ENCODE assay signal across 25 mouse cellular contexts in the genomic region with DNA sequence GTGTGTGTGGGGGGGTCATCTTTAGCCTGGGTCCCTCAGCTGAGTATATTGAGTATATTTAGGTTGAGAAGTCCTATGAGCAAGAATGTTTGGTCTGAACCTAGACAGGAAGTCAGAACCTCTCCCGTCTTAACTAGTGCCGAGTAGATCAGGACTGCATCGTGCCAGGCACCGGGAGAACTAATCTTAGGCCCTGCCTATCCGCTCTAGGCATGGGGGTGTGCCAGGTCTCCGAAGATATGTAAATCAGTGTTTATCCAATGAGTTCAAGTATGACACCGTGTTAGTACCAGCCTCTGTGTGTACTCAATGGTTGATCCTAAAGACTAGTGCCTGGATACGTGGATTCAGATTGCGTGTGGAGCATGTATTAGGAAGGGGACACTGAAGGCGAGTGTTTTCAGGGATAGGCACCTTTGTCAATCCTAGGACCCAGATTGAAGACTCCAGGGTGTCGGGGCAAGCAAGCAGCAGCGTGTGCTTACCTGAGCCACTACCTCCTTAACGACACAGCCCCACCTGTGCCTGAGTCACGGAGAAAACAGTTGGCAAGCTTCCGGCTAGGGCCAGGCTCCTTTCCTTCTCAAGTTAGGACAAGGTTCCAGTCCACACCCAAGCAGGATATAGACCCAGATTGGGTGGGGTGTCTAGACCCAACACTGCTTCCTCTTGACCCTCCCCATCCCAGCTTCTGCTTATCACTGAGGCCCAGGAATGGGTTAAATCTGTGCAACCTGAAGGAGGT. TPM values are rescaled to one million over a fixed set of nuclear protein-coding genes. Genes with fewer than 3 reads are reported as not detected.
DNase-seq lines count a peak whose midpoint lies in the region; ATAC-seq lines count a peak whose summit lies in the region.
"Had no signal": no experiment of that assay in that cellular context is flagged by ENCODE, and none has a peak within 500 bp of the region (broad histone marks: within the 10 kb centered on the region; RNA-seq: fewer than 3 reads in every experiment).

No protein-coding gene starts in this region.

- no peak overlapping the region for H3K4me3 ChIP-seq in limb, embryonic 15.5 days
- no peak overlapping the region for H3K4me3 ChIP-seq in limb, embryonic 10.5 days
- H3K4me3 ChIP-seq in embryonic facial prominence, embryonic 14.5 days (ENCODE audit: low read depth, low read length): no peak overlapping the region
- 0 out of 2 replicates have a peak overlapping the region, but pooled peaks have one; percentile 54 for H3K4me3 ChIP-seq in embryonic facial prominence, embryonic 15.5 days (replicated peaks)
- H3K4me3 ChIP-seq in stomach, embryonic 14.5 days (ENCODE audit: low read depth, low read length): no peak overlapping the region; the same call in 1 of the 2 replicates
- H3K4me3 ChIP-seq: erythroblast, embryonic 14.5 days; hindbrain, embryonic 10.5 days; kidney, embryonic 15.5 days; midbrain, embryonic 13.5 days; myocyte; neural tube, embryonic 15.5 days had no signal

- H3K4me1 ChIP-seq in limb, embryonic 15.5 days: peaks cover 53% of the 10 kb centered on the region
- H3K4me1 ChIP-seq in limb, embryonic 10.5 days: peaks cover 39% of the 10 kb centered on the region
- peaks cover 45% of the 10 kb centered on the region for H3K4me1 ChIP-seq in embryonic facial prominence, embryonic 14.5 days (ENCODE audit: control insufficient read depth, insufficient read depth, low read length)
- peaks cover 50% of the 10 kb centered on the region for H3K4me1 ChIP-seq in embryonic facial prominence, embryonic 15.5 days
- H3K4me1 ChIP-seq in stomach, embryonic 14.5 days (ENCODE audit: control insufficient read depth, insufficient read depth, low read length): peaks cover 43% of the 10 kb centered on the region

- H3K27me3 ChIP-seq in limb, embryonic 15.5 days: no peaks in the 10 kb centered on the region; the same call in 1 of the 2 replicates
- H3K27me3 ChIP-seq in limb, embryonic 10.5 days (ENCODE audit: low read depth, poor library complexity, severe bottlenecking): peaks cover 28% of the 10 kb centered on the region
- no peaks in the 10 kb centered on the region; the same call in 1 of the 2 replicates for H3K27me3 ChIP-seq in embryonic facial prominence, embryonic 14.5 days (replicated peaks; ENCODE audit: control insufficient read depth, insufficient read depth, low read length)
- H3K27me3 ChIP-seq in embryonic facial prominence, embryonic 15.5 days: no peaks in the 10 kb centered on the region
- no peaks in the 10 kb centered on the region for H3K27me3 ChIP-seq in stomach, embryonic 14.5 days (ENCODE audit: control insufficient read depth, insufficient read depth, low read length)
- H3K27me3 ChIP-seq: neural tube, embryonic 15.5 days had no signal

- no peak for ATAC-seq in limb, embryonic 15.5 days (ENCODE audit: insufficient number of reproducible peaks, low FRiP score, low TSS enrichment, low read depth)
- no peak for ATAC-seq in embryonic facial prominence, embryonic 14.5 days (ENCODE audit: low read depth)
- ATAC-seq in embryonic facial prominence, embryonic 15.5 days (ENCODE audit: insufficient number of reproducible peaks, low FRiP score, low TSS enrichment, low read depth): no peak
- ATAC-seq in stomach, embryonic 14.5 days (ENCODE audit: insufficient number of reproducible peaks, insufficient read depth, low FRiP score, low read depth): peak; percentile 43; the same call in 1 of the 2 replicates
- ATAC-seq in CD4-positive, CD25-positive, alpha-beta regulatory T cell, adult 4 months: no peak
- ATAC-seq in megakaryocyte progenitor cell, adult 5-6 weeks (replicated peaks; ENCODE audit: poor library complexity): no peak
- ATAC-seq: forebrain, postnatal 0 days; midbrain, embryonic 13.5 days had no signal

- no peaks in the 10 kb centered on the region for H3K9me3 ChIP-seq in limb, embryonic 15.5 days
- no peaks in the 10 kb centered on the region for H3K9me3 ChIP-seq in limb, embryonic 10.5 days (replicated peaks)
- H3K9me3 ChIP-seq in embryonic facial prominence, embryonic 14.5 days (ENCODE audit: control insufficient read depth, low read length): no peaks in the 10 kb centered on the region
- H3K9me3 ChIP-seq in embryonic facial prominence, embryonic 15.5 days (replicated peaks): no peaks in the 10 kb centered on the region
- no peaks in the 10 kb centered on the region for H3K9me3 ChIP-seq in stomach, embryonic 14.5 days (ENCODE audit: control insufficient read depth, low read depth, low read length)
- H3K9me3 ChIP-seq: hindbrain, embryonic 10.5 days; kidney, embryonic 15.5 days; midbrain, embryonic 13.5 days; neural tube, embryonic 15.5 days had no signal

- WGBS in limb, embryonic 15.5 days: 75% methylated on average over 15 of the region's 15 CpGs
- 91% methylated on average over 15 of the region's 15 CpGs for WGBS in limb, embryonic 10.5 days
- 82% methylated on average over 15 of the region's 15 CpGs for WGBS in embryonic facial prominence, embryonic 14.5 days
- WGBS in embryonic facial prominence, embryonic 15.5 days: 69% methylated on average over 15 of the region's 15 CpGs
- 71% methylated on average over 15 of the region's 15 CpGs for WGBS in stomach, embryonic 14.5 days

- peaks cover 20% of the 10 kb centered on the region; the same call in 1 of the 2 replicates for H3K36me3 ChIP-seq in limb, embryonic 15.5 days
- no peaks in the 10 kb centered on the region for H3K36me3 ChIP-seq in limb, embryonic 10.5 days
- H3K36me3 ChIP-seq in embryonic facial prominence, embryonic 14.5 days (ENCODE audit: control insufficient read depth, insufficient read depth, low read length): no peaks in the 10 kb centered on the region
- H3K36me3 ChIP-seq in embryonic facial prominence, embryonic 15.5 days: peaks cover 12% of the 10 kb centered on the region; the same call in 1 of the 2 replicates
- H3K36me3 ChIP-seq in stomach, embryonic 14.5 days (ENCODE audit: control insufficient read depth, insufficient read depth, low read length): peaks cover 3% of the 10 kb centered on the region; the same call in 1 of the 2 replicates
- H3K36me3 ChIP-seq: hindbrain, embryonic 10.5 days; kidney, embryonic 15.5 days; midbrain, embryonic 13.5 days; neural tube, embryonic 15.5 days had no signal

- H3K27ac ChIP-seq in limb, embryonic 15.5 days: peak overlapping the region; percentile 54
- no peak overlapping the region for H3K27ac ChIP-seq in limb, embryonic 10.5 days
- no peak overlapping the region for H3K27ac ChIP-seq in embryonic facial prominence, embryonic 14.5 days (replicated peaks; ENCODE audit: low read depth, low read length)
- H3K27ac ChIP-seq in embryonic facial prominence, embryonic 15.5 days (replicated peaks): peak overlapping the region; percentile 60; the same call in 1 of the 2 replicates
- H3K27ac ChIP-seq in stomach, embryonic 14.5 days (ENCODE audit: low read length): peak overlapping the region; percentile 40; the same call in 1 of the 2 replicates
- H3K27ac ChIP-seq: hindbrain, embryonic 10.5 days; kidney, embryonic 15.5 days; macrophage; midbrain, embryonic 13.5 days; neural tube, embryonic 15.5 days had no signal

- no peak overlapping the region for H3K4me2 ChIP-seq in limb, embryonic 15.5 days
- H3K4me2 ChIP-seq in embryonic facial prominence, embryonic 14.5 days (ENCODE audit: low read depth, low read length): peak overlapping the region; percentile 82; the same call in 1 of the 2 replicates
- H3K4me2 ChIP-seq in embryonic facial prominence, embryonic 15.5 days (replicated peaks): peak overlapping the region; percentile 78
- peak overlapping the region; percentile 74 for H3K4me2 ChIP-seq in stomach, embryonic 14.5 days (replicated peaks; ENCODE audit: low read depth, low read length)
- H3K4me2 ChIP-seq: midbrain, embryonic 13.5 days had no signal

- no peak for DNase-seq in limb, embryonic 10.5 days (ENCODE audit: low spot score)
- DNase-seq in embryonic facial prominence, embryonic 14.5 days (ENCODE audit: low spot score): no peak
- no peak for DNase-seq in cerebellum, postnatal 36 days
- DNase-seq: cerebellum, adult 9-11 months; embryo, embryonic 11 days; forebrain, postnatal 0 days; layer of hippocampus, postnatal 36 days had no signal

- H3K9ac ChIP-seq in limb, embryonic 15.5 days: no peak overlapping the region
- 0 out of 2 replicates have a peak overlapping the region, but pooled peaks have one; percentile 3 for H3K9ac ChIP-seq in embryonic facial prominence, embryonic 14.5 days (ENCODE audit: low read depth, low read length)
- H3K9ac ChIP-seq in embryonic facial prominence, embryonic 15.5 days: no peak overlapping the region
- no peak overlapping the region for H3K9ac ChIP-seq in stomach, embryonic 14.5 days (replicated peaks; ENCODE audit: low read depth, low read length)
- H3K9ac ChIP-seq: forebrain, postnatal 0 days; kidney, embryonic 15.5 days; midbrain, embryonic 13.5 days; neural tube, embryonic 15.5 days had no signal

RNA-seq across cellular contexts. Expression of gene Mst1r, which starts 3.5 kb away (rescaled TPM):
- polyA plus RNA-seq in limb, embryonic 15.5 days (2015; fragmentation: Nextera tagmentation; extraction: Ambion mirVana): 7.0 and 10.3 TPM in 2 replicates
- polyA plus RNA-seq in limb, embryonic 10.5 days (2016; fragmentation: Nextera tagmentation; extraction: Ambion mirVana): 0.30 and 1.2 TPM in 2 replicates
- polyA plus RNA-seq in embryonic facial prominence, embryonic 14.5 days (2014; fragmentation: Nextera tagmentation; extraction: Ambion mirVana): 2.8 and 3.1 TPM in 2 replicates
- polyA plus RNA-seq in embryonic facial prominence, embryonic 15.5 days (2015; fragmentation: Nextera tagmentation; extraction: Ambion mirVana): 7.4 and 7.7 TPM in 2 replicates
- 3.3 and 5.1 TPM in 2 replicates for polyA plus RNA-seq in stomach, embryonic 14.5 days (2014; fragmentation: Nextera tagmentation; extraction: Ambion mirVana)
- not detected for polyA plus RNA-seq in CD4-positive, CD25-positive, alpha-beta regulatory T cell, adult 4 months (2017; shearing (Covaris generic))
- total RNA-seq in megakaryocyte progenitor cell, adult 5-6 weeks (2015): 0.22 TPM in 1 of 2 replicates, not detected in the other
- 0.07 TPM in 1 of 2 replicates, not detected in the other for total RNA-seq in megakaryocyte progenitor cell, adult 5-6 weeks (2017)
- polyA plus RNA-seq: macrophage had no signal

RNA-seq across cellular contexts. Expression of gene Actl11, which starts 18.1 kb away (rescaled TPM):
- polyA plus RNA-seq in limb, embryonic 15.5 days (2015; fragmentation: Nextera tagmentation; extraction: Ambion mirVana): not detected in 2 replicates
- not detected in 2 replicates for polyA plus RNA-seq in limb, embryonic 10.5 days (2016; fragmentation: Nextera tagmentation; extraction: Ambion mirVana)
- not detected in 2 replicates for polyA plus RNA-seq in embryonic facial prominence, embryonic 14.5 days (2014; fragmentation: Nextera tagmentation; extraction: Ambion mirVana)
- polyA plus RNA-seq in embryonic facial prominence, embryonic 15.5 days (2015; fragmentation: Nextera tagmentation; extraction: Ambion mirVana): not detected in 2 replicates
- not detected in 2 replicates for polyA plus RNA-seq in stomach, embryonic 14.5 days (2014; fragmentation: Nextera tagmentation; extraction: Ambion mirVana)
- not detected for polyA plus RNA-seq in CD4-positive, CD25-positive, alpha-beta regulatory T cell, adult 4 months (2017; shearing (Covaris generic))
- 0.05 TPM in 1 of 2 replicates, not detected in the other for total RNA-seq in megakaryocyte progenitor cell, adult 5-6 weeks (2015)
- total RNA-seq in megakaryocyte progenitor cell, adult 5-6 weeks (2017): not detected in 2 replicates
- total RNA-seq: forebrain, postnatal 0 days; gastrocnemius, adult 18-20 months; granulocyte monocyte progenitor cell, adult 5-6 weeks; layer of hippocampus, postnatal 36 days; left cerebral cortex, postnatal 25 days; liver, adult 2 months; MEL had no signal
- polyA plus RNA-seq: erythroblast, embryonic 14.5 days; forebrain, postnatal 0 days; hindbrain, embryonic 10.5 days; kidney, embryonic 15.5 days; liver, adult 2 months; macrophage; midbrain, embryonic 13.5 days; myocyte; neural tube, embryonic 15.5 days; thymus, postnatal 0 days had no signal

RNA-seq across cellular contexts. Expression of gene Mon1a, which starts 22.2 kb away (rescaled TPM):
- polyA plus RNA-seq in limb, embryonic 15.5 days (2015; fragmentation: Nextera tagmentation; extraction: Ambion mirVana): 15.9 and 16.9 TPM in 2 replicates
- polyA plus RNA-seq in limb, embryonic 10.5 days (2016; fragmentation: Nextera tagmentation; extraction: Ambion mirVana): 10.9 and 11.6 TPM in 2 replicates
- 11.4 and 11.8 TPM in 2 replicates for polyA plus RNA-seq in embryonic facial prominence, embryonic 14.5 days (2014; fragmentation: Nextera tagmentation; extraction: Ambion mirVana)
- polyA plus RNA-seq in embryonic facial prominence, embryonic 15.5 days (2015; fragmentation: Nextera tagmentation; extraction: Ambion mirVana): 17.2 and 18.2 TPM in 2 replicates
- 15.2 and 20.7 TPM in 2 replicates for polyA plus RNA-seq in stomach, embryonic 14.5 days (2014; fragmentation: Nextera tagmentation; extraction: Ambion mirVana)
- polyA plus RNA-seq in CD4-positive, CD25-positive, alpha-beta regulatory T cell, adult 4 months (2017; shearing (Covaris generic)): 10 to 100 TPM; 12.8 to 15.4 TPM
- 5.3 and 5.9 TPM in 2 replicates for total RNA-seq in megakaryocyte progenitor cell, adult 5-6 weeks (2015)
- total RNA-seq in megakaryocyte progenitor cell, adult 5-6 weeks (2017): 16.6 and 18.4 TPM in 2 replicates

RNA-seq across cellular contexts. Expression of gene Camkv, which starts 25.3 kb away (rescaled TPM):
- 5.8 and 6.7 TPM in 2 replicates for polyA plus RNA-seq in limb, embryonic 15.5 days (2015; fragmentation: Nextera tagmentation; extraction: Ambion mirVana)
- 7.5 and 9.9 TPM in 2 replicates for polyA plus RNA-seq in limb, embryonic 10.5 days (2016; fragmentation: Nextera tagmentation; extraction: Ambion mirVana)
- polyA plus RNA-seq in embryonic facial prominence, embryonic 14.5 days (2014; fragmentation: Nextera tagmentation; extraction: Ambion mirVana): 2.2 and 2.6 TPM in 2 replicates
- 5.9 and 6.0 TPM in 2 replicates for polyA plus RNA-seq in embryonic facial prominence, embryonic 15.5 days (2015; fragmentation: Nextera tagmentation; extraction: Ambion mirVana)
- 1.6 and 1.9 TPM in 2 replicates for polyA plus RNA-seq in stomach, embryonic 14.5 days (2014; fragmentation: Nextera tagmentation; extraction: Ambion mirVana)
- polyA plus RNA-seq in CD4-positive, CD25-positive, alpha-beta regulatory T cell, adult 4 months (2017; shearing (Covaris generic)): not detected
- total RNA-seq in megakaryocyte progenitor cell, adult 5-6 weeks (2015): not detected in 2 replicates
- 0.20 TPM in 1 of 2 replicates, not detected in the other for total RNA-seq in megakaryocyte progenitor cell, adult 5-6 weeks (2017)
- total RNA-seq: granulocyte monocyte progenitor cell, adult 5-6 weeks; liver, adult 2 months had no signal
- polyA plus RNA-seq: liver, adult 2 months; macrophage had no signal

RNA-seq across cellular contexts. Expression of gene Rbm6, which starts 37.2 kb away (rescaled TPM):
- polyA plus RNA-seq in limb, embryonic 15.5 days (2015; fragmentation: Nextera tagmentation; extraction: Ambion mirVana): 71.7 and 72.2 TPM in 2 replicates
- polyA plus RNA-seq in limb, embryonic 10.5 days (2016; fragmentation: Nextera tagmentation; extraction: Ambion mirVana): 96.4 and 116 TPM in 2 replicates
- 52.2 and 61.0 TPM in 2 replicates for polyA plus RNA-seq in embryonic facial prominence, embryonic 14.5 days (2014; fragmentation: Nextera tagmentation; extraction: Ambion mirVana)
- 75.7 and 77.6 TPM in 2 replicates for polyA plus RNA-seq in embryonic facial prominence, embryonic 15.5 days (2015; fragmentation: Nextera tagmentation; extraction: Ambion mirVana)
- polyA plus RNA-seq in stomach, embryonic 14.5 days (2014; fragmentation: Nextera tagmentation; extraction: Ambion mirVana): 76.5 and 83.3 TPM in 2 replicates
- 100 to 1,000 TPM in 1 of 2 experiments, 10 to 100 TPM in 1; 98.3 to 137 TPM for polyA plus RNA-seq in CD4-positive, CD25-positive, alpha-beta regulatory T cell, adult 4 months (2017; shearing (Covaris generic))
- 74.5 and 80.7 TPM in 2 replicates for total RNA-seq in megakaryocyte progenitor cell, adult 5-6 weeks (2015)
- 131 and 179 TPM in 2 replicates for total RNA-seq in megakaryocyte progenitor cell, adult 5-6 weeks (2017)

Comparison
In these comparisons a context has a peak if more than half of its experiments do, and no peak if none do; other contexts are left out.
1. H3K27ac ChIP-seq: peak in limb, embryonic 15.5 days (single experiment), embryonic facial prominence, embryonic 15.5 days (single experiment) and stomach, embryonic 14.5 days (single experiment); none in limb, embryonic 10.5 days (single experiment) and embryonic facial prominence, embryonic 14.5 days (single experiment).